Mouse (Mus musculus): ENCODE results near the gene Zfp575.

Gene Zfp575

DNA sequence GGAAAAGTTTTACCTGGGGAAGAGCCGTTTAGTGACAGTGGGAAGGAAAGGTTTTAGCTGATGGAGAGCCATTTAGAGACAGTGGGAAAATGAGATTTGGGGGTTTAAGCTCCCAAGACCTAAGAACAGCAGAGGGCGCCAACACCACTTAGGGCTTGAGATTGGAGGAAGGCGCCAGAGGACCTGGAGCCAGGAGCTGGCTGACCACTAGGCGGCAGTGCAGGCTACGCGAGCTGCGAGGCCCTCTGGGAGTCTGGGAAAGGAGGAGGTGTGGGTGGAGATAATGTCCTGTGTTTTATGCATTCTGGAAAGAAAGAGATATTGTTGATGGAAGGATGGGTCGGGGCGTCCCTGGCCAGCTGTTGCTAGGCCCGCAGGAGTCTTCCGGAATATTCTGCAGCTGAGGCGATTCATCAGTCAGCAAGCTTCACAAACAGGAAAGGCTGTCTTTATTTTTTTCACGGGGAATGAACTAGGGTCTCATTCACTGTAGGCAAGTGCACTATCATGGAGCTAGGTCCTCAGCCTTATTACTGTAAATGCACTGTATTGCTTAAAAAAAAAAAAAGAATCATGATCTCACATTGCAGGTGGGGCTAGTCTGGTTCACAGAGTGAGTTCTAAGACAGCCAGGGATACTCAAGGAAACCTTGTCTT, 13.6 kb upstream of the Zfp575 start:
- DNase-seq = peak; percentile 94

DNA sequence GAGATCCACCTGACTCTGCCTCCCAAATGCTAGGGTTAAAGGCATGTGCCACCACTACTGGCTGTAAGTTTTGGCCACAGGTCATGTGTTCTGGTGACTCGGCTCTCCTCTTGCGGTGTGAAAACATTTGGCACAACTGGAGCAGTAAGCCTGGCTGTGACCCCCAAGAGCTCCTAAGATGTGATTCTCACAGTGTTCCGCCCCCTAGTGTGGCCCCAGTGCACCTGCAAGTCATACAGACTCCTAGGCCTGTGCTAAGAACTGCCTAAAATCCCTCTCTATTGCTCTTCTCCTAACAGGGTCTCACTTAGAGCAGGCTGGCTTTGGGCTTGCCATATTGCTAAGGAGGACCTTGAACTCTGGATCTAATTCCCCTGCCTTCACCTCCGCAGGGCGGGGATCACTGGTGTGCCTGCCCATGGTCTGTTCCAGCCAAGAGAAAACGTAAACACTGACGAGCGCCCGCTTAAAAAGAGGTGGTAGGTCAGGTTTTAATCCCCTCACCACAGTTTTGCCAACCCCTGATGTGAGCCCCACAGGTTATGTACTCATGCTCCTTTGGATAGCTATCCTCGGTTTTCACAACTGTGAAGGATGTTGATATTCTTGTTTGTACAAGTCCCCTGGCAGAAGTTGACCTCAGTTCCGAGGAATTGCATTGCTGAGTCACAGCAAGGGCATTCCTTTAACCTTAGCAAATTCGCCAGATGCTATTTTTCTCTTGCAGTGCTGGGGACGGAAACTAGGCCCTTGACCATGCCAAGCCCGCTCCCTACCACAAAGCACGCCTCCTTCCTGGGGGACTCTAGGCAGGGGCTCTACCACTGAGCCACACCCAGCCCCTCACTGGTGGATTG, 12.0 kb upstream of the Zfp575 start:
- DNase-seq = peak; percentile 28

DNA sequence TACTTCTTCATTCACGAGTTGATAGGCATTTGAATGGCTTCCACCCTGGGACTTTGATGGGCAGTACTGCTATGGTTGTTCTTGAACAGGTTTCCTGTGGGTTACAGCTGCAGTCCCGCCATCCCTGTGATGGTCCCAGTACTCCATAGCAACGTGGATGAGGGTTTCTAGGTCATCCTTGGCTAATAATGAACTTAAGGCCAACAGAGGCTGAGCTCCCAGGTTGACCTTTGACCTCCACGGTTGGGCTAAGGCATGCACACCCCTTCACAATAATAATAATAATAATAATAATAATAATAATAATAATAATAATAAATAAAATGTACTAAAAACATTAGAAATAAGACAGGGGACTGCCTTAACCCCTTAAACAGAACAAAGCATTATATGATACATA, 10.7 kb upstream of the Zfp575 start:
- DNase-seq = no peak

DNA sequence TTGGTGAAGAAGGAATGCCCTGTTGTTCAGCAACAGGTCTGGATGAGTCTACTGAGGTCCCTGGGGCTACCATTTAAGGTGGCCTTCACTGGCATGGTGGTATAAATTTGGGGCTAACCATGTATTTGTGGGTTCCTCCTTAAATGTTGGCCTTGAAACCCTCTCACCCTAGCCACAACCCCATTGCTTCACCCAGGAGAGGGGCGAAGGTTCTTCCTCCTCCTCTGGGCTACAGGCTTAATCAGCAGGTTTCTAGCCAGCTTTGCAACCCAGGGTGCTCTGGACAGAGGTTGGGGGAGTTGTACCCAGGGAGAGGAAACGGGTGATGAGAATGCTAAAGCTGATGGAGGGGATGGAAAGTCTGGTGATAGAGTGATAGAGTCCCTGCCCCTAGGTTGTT, 8.0 kb upstream of the Zfp575 start:
- DNase-seq = no peak

GRCm38 (mm10) chr7:24594309-24594803, 6.9 kb upstream of the Zfp575 start:
- no peak for DNase-seq

- peak; percentile 72 for DNase-seq
These were observed 6.3 kb upstream of the Zfp575 start for GRCm38 (mm10) chr7:24593621-24594308.

GRCm38 (mm10) chr7:24592781-24593180, 5.3 kb upstream of the Zfp575 start:
- no peak for DNase-seq

- DNase-seq = no peak
These were observed 4.7 kb upstream of the Zfp575 start for GRCm38 (mm10) chr7:24592163-24592562.

- DNase-seq = no peak
These were observed 4.3 kb upstream of the Zfp575 start for GRCm38 (mm10) chr7:24591735-24592134.

DNA sequence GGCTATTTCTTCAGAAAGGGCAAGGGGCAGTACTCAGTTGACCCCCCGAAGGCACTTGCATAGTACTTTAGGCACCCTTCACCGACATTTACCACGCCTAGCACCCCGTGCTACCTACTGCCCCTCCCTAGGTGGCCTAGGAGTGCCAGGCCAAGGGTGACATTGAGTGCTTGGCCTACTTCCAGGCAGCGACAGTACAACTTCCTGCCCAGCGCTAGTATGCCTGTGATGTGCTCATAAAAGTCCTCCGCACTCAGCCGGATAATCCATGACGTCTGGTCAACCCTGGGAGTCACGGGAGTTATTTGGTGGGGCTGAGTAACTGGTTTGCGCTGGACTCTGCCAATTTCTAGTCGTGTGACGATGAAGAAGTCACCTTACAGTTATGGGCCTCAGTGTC, 895 bp upstream of the Zfp575 start:
- no peak for DNase-seq

DNA sequence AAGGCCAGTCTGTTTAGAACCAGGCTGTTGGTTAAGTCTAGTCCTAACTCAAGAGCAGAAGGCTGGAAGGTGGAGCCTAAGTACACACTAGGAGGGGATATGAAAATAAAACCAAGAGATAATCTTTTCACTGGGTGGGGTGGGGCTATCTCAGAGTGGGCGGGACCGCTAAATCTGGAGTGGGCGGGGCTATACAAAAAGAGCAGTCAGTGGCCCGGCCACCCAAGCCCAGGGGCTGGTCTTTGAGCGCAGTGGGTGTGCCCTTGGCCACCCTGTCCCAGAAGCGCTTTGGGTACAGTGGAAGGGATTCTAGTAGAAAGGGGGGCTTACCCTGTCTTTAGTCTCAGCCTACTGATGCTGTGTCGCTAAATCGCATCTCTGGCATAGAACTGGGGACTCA, 613 bp downstream of the Zfp575 start:
- no peak for DNase-seq

DNA sequence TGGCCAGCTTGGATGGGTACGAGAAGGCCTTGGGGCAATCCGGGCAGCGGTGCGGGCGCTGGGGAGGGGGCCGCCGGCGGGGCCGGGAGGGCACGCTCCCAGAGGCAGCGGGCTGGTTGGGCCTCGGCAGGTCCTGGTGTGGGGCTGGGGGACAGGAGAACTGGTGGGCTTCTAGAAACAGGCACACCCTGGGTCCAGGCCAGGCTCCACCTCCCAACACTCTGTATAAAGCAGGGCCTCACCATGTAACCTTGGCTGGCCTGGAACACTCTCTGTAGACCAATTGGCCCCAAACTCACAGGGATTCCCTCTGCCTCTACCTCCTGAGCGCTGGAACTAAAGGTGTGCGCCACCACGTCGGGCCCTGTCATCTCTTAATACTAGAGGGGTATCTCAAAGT, 1.4 kb downstream of the Zfp575 start:
- no peak for DNase-seq

- DNase-seq = no peak
These were observed 2.6 kb downstream of the Zfp575 start for GRCm38 (mm10) chr7:24584876-24585275.

DNA sequence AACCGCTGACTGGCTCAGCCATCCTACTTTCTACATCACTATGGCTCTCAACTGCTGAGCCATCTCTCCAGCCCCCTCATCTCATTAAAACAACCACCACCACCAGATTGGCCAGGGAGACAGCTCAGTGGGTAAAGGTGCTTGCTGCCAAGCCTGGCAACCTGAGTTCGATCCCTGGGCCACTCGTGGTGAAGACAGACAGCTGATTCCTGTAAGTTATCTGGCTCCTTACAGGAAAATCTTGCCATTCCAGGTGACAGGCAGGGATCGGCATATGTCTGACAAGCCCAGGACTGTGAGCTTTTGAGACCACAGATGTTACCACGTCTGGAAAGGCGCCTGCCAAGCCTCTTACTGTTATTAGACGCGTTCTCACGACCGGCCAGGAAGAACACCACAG, 9.6 kb downstream of the Zfp575 start:
- DNase-seq = no peak

DNA sequence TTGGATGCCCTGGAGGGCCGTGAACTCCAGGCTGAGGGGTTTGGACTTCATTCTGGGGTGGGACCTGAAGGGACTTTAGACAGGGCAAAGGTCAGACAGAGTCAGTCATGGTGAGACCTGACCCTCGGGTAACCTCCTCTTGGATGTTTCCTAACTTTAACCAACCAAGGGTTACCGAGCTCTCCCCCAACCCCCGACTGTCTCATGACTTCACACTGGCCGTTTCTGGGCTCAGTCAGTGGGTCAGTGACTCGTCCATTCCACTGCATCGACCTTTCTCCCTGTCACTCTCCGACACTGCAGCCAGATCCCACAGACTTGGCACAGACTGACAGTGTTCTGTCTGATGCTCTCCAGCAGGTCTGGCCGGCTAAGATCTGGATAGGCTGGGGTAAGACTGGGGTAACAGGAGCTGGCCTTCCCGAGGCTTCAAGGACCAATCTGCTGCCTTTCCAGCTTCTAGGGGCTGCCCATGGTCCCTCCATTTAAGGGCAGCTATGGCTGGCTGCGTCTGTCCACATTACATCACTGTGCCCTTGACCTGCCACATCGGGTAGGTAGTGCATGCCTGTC, 13.1 kb downstream of the Zfp575 start:
- no peak for DNase-seq

DNA sequence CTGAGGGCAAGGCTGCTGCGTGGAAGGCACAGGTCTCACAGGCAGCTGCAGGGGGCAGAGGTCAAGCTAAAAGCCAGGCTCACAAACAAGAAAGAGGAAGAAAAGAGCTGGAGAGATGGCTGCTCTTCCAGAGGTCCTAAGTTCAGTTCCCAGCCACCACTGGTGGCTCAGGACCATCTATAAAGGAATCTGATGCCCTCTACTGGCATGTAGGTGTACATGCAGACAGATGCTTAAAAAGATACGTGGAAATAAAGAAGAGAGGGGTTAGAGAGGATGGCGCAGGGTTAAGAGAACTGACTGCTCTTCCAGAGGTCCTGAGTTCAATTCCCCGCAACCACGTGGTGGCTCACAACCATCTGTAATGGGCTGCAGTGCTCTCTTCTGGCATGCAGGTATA, 15.0 kb downstream of the Zfp575 start:
- DNase-seq = no peak

- no peak for DNase-seq
These were observed 16.4 kb downstream of the Zfp575 start for GRCm38 (mm10) chr7:24571071-24571470.

DNA sequence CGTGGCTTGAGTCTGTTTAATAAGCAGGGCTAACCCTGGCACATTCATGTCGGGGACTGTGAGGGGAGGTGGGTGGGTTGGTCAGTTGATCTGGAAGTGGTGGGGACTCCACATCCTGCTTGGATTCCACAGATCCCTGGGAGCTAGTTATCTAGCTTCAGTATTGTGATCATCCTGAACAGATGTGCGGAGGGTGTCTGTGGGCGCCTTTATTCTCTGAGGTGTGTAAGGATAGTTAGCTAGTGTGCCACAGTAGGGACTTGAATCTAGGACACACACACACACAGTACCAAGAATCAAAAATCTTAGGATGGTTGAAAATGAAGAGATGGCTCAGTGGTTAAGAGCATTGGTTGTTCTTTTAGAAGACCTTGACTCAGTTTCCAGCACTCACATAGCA, 18.9 kb downstream of the Zfp575 start:
- DNase-seq = no peak

- DNase-seq = no peak
These were observed 21.2 kb downstream of the Zfp575 start for GRCm38 (mm10) chr7:24566206-24566605.

DNA sequence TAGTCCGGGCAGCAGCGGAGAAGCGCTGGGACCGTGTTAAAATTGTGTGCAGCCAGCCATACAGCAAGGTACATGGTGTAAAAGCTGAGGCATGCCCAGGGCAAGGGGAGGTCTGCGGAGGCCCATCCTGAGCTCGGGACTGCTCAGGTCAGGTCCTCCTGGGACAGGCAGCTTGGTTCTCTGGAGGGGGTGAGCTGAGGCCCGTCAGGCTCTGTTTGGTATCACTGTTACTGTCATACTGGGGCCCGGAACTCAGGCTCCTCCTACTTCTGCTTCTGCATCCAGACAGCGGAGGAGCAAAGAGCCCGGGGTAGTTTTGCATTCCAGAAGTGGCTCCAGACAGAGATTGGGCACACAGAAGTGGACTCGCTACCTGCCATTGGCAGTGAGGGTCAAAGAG, 21.8 kb downstream of the Zfp575 start:
- no peak for DNase-seq

GRCm38 (mm10) chr7:24564607-24565265, 22.7 kb downstream of the Zfp575 start:
- DNase-seq = peak; percentile 63

DNA sequence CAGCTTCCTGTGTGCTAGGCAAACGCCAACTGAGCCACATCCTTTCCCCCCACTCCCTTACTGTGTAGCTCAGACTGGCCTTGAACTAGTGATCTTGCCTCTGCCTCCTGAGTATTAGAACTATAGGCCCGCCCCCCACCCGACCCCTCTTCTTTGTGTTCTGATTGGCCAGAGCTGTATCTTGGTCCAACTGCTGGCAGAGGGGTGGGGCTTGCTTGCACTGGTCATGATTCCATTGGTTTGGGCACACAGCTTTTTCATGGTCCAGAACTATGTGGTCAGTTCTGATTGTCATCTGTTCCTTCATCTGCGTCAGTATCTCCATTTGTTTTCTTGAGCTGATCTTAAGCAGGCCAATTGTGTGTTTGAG, 23.6 kb downstream of the Zfp575 start:
- DNase-seq = no peak

All from cerebellum, adult 9-11 months (tissue).